Mouse (Mus musculus) small intestine, adult 2 months (tissue): ENCODE data around the gene Cspg4. TPM values are rescaled to one million over a fixed set of nuclear protein-coding genes. Genes with fewer than 3 reads are reported as not detected.

Source experiments
- H3K27ac ChIP-seq: fragments of 200-500 bp; 2 replicates; pipeline ENCODE4 v1.5.1; 2012; ENCODE audit warnings: low read depth, low read length, control low read depth, inconsistent platforms; ENCODE audit not compliant: insufficient read depth
- H3K27me3 ChIP-seq: fragments of 200-500 bp; 2 replicates; pipeline ENCODE4 v1.6.1; 2012; ENCODE audit warnings: mild to moderate bottlenecking, moderate library complexity, low read length, inconsistent platforms; ENCODE audit not compliant: control insufficient read depth, insufficient read depth
- H3K36me3 ChIP-seq: fragments of 200-500 bp; 2 replicates; pipeline ENCODE4 v1.6.1; 2012; ENCODE audit warnings: mild to moderate bottlenecking, low read length, control low read depth, inconsistent platforms; ENCODE audit not compliant: control insufficient read depth, insufficient read depth
- H3K4me1 ChIP-seq: fragments of 200-500 bp; 2 replicates; pipeline ENCODE4 v1.6.1; 2012; ENCODE audit warnings: low read length, inconsistent platforms, mixed read lengths; ENCODE audit not compliant: control insufficient read depth, insufficient read depth, insufficient read length
- H3K4me3 ChIP-seq: fragments of 200-500 bp; 2 replicates; pipeline ENCODE4 v1.5.1; 2012; ENCODE audit warnings: low read depth, mild to moderate bottlenecking, control low read depth, inconsistent platforms, low read length, moderate library complexity
- CTCF ChIP-seq: fragments of 200-500 bp; IDR thresholded peaks from 2 replicates; pipeline ENCODE4 v1.5.1; 2012; ENCODE audit warnings: low read depth, mild to moderate bottlenecking, control low read depth, inconsistent platforms, low read length, moderate library complexity, mixed read lengths; ENCODE audit not compliant: insufficient replicate concordance, insufficient read length; ENCODE audit errors: extremely low read depth
- POLR2A ChIP-seq: fragments of 200-500 bp; IDR thresholded peaks from 2 replicates; pipeline ENCODE4 v1.6.1; 2012; ENCODE audit warnings: low read depth, mild to moderate bottlenecking, control low read depth, inconsistent platforms, low read length, moderate library complexity
- WGBS: fragments of 180-500 bp; shearing (Covaris S2); methylation state at CpG from one replicate; pipeline ENCODE4 v1.1.7; 2018; 5-methylcytosine and 5-hydroxymethylcytosine counted together
- polyA plus RNA-seq: library from polyadenylated mRNA; depleted of rRNA; stranded (reverse); fragments of >200 nt; gene quantifications from 2 replicates; pipeline ENCODE4 v1.2.3, GENCODE M21; 2012

The Cspg4 gene
- polyA plus RNA-seq, 1 experiment = 11.4 TPM

GRCm38 (mm10) chr9:56832900-56833299 is 31.9 kb upstream of the Cspg4 start:
- 54% methylated on average over 6 of the region's 6 CpGs for WGBS
- Histone ChIP-seq H3K27ac (no peak overlapping the region), H3K27me3 (no peaks in the 10 kb centered on the region), H3K4me1 (no peaks in the 10 kb centered on the region), H3K4me3 (no peak overlapping the region), H3K36me3 (no peaks in the 10 kb centered on the region)
- no peak for TF ChIP-seq POLR2A
- no peak for TF ChIP-seq CTCF

DNA sequence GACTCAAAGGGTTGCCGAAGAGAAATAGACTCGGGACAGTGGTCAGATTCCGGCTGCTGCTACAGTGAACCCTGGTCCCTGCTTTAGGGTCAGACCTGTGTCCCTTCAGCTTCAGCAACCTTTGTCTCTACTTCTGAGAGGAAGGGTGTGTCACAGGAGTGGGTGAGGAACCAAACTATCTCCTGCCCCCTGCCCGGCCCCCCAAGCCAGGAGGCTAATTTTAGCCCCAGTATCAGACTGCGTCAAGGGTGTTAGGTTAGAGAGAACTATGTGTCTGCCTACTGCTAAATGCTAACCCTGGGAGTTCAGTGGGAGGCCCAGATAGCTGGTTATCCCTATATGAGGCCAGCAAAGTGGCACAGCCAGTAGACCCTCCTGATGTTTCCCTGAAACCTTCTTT is 29.7 kb upstream of the Cspg4 start:
- WGBS = 64% methylated on average over 5 of the region's 5 CpGs
- no peak overlapping the region for H3K4me3 ChIP-seq

DNA sequence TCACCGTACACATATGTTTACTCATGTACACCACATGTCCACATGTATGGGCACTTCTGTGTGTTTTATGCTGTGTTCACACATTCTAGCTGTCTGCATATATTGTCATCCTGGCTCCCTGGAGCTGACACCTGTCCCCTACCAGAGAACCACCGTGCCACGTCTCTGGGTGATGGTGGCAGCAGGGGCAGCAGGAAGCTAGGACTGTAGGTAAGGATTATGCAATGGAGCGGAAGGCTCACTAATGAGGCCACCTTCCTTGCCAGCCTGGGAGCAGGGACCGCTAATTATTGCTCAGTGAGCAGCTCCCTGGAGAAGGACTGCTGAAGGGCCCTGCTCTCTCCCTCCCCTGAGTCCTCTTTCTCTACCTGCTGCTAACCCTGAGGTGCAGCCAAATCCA is 24.1 kb upstream of the Cspg4 start:
- H3K4me1 ChIP-seq = no peaks in the 10 kb centered on the region
- no peaks in the 10 kb centered on the region for H3K36me3 ChIP-seq
- 66% methylated on average over 5 of the region's 5 CpGs for WGBS
- no peak overlapping the region for H3K27ac ChIP-seq
- H3K4me3 ChIP-seq = no peak overlapping the region
- TF ChIP-seq CTCF = no peak
- no peak for TF ChIP-seq POLR2A
- H3K27me3 ChIP-seq = no peaks in the 10 kb centered on the region

More for the DNA sequence above, 29.7 kb upstream of the Cspg4 start:
- Histone ChIP-seq H3K27ac (no peak overlapping the region), H3K27me3 (no peaks in the 10 kb centered on the region), H3K4me1 (no peaks in the 10 kb centered on the region), H3K36me3 (no peaks in the 10 kb centered on the region)
- TF ChIP-seq POLR2A (no peak), CTCF (no peak)

DNA sequence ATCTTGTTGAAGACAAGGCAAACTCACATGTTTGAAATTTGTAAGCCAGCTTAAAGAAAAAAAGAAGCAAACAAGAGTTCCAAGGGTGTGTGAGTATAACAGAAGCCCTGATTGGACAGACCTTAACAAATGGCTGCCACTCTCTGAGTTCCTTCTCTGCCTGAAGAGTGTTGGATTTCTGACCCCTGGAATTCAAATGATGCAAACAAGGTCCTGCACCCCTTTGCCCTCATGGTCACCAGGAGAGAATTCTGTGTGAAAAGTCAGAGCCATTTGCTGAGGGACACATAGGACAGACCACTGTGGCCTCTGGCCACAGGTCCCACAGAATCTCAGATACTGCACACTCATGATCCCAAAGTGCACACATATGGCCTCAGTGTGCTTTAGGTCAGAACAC is 23.0 kb upstream of the Cspg4 start:
- no peaks in the 10 kb centered on the region for H3K36me3 ChIP-seq
- no peak overlapping the region for H3K27ac ChIP-seq
- H3K4me1 ChIP-seq = no peaks in the 10 kb centered on the region
- no peaks in the 10 kb centered on the region for H3K27me3 ChIP-seq
- TF ChIP-seq CTCF (no peak), POLR2A (no peak)
- H3K4me3 ChIP-seq = no peak overlapping the region

DNA sequence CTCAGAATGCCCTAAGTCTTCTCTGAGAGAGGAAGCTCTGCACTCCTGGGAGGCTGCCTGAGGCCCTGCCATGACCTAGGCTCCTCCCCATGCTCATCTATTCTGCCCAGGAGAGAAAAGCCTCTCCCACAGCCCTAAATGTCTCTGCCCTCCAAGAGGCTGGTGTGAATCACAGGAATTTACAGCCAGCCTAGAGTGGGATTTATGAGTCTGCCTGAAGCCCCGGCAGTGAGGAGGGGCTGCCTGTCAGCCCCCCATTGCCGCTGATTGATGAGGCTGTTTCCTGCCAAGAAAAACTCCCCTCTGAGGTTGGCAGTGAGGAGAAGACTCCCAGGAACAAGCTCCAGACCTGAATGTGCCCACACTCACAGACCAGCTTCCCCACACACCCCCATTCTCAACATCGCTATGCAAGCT is 22.5 kb upstream of the Cspg4 start:
- TF ChIP-seq POLR2A = no peak
- TF ChIP-seq CTCF = no peak
- 48% methylated on average over 3 of the region's 3 CpGs for WGBS
- no peak overlapping the region for H3K27ac ChIP-seq
- no peaks in the 10 kb centered on the region for H3K36me3 ChIP-seq
- no peak overlapping the region for H3K4me3 ChIP-seq
- H3K4me1 ChIP-seq = no peaks in the 10 kb centered on the region
- no peaks in the 10 kb centered on the region for H3K27me3 ChIP-seq

DNA sequence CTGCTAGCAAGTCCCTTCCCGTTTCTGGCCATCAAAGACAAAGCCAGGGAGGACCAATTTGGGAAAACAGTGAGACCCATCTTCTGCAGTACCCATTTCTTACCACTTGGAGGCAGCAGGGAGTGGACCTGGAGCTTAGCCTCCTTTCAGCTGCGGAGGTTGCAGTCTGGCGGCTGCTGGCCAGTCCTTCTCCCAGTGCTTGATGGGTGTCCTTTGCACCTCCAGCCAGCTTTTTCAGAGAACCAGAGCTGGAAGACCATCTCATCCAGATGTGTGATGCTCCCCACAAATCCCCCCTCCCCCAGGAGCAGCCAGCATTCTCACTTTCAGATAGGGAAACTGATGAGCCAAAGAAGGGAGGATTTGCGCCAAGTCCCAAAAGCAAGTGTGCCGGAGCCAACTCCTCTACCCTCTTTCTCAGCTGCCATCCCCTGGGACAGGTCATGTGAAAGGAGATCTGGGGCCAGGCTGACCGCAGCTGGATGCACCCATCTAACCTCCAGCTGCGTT is 21.1 kb upstream of the Cspg4 start:
- WGBS = 35% methylated on average over 7 of the region's 7 CpGs
- Histone ChIP-seq H3K4me3 (no peak overlapping the region), H3K4me1 (no peaks in the 10 kb centered on the region), H3K36me3 (no peaks in the 10 kb centered on the region), H3K27me3 (no peaks in the 10 kb centered on the region), H3K27ac (no peak overlapping the region)
- TF ChIP-seq CTCF (peak; percentile 79; the same call in 1 of the 2 replicates), POLR2A (no peak)

DNA sequence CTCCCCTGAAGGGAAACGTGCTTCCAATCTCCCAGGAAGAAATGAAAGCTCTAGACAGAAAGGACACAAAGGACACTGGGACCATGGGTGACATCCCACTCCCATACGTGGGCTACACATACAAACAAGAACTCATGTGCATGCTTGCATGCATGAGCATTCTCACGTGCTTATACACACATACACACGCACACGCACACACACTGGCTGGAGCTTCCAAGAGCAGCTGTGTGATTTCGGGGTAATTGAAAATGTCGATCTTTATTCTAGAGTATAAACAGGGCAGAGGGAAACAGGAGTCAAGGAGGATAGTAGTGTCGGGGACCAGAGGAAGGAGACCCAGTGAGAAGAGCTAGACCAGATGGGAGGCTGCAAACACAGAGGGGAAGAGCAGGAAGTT is 20.2 kb upstream of the Cspg4 start:
- H3K27me3 ChIP-seq = no peaks in the 10 kb centered on the region
- no peaks in the 10 kb centered on the region for H3K4me1 ChIP-seq
- H3K4me3 ChIP-seq = no peak overlapping the region
- H3K27ac ChIP-seq = no peak overlapping the region
- WGBS = 63% methylated on average over 8 of the region's 8 CpGs
- H3K36me3 ChIP-seq = no peaks in the 10 kb centered on the region
- no peak for TF ChIP-seq CTCF
- TF ChIP-seq POLR2A = no peak

DNA sequence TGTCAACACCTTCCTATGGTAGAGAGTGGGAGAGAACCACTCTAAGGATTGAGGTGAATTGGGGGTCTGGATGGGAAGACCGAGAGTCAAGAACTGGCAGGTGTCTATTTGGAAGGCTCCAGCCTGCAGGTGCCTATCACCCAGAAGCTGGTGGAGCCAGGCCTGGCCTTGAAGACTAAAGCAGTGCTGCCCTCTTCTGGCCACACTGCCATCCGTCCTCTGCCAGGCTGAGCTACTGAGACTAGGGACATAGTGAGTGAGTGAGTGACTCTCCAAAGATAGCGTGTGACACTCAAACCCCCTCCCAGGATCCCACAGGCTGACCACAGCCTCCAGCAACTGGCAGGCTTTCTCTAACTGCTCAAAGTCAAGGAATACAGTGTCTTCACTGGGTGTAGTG is 17.3 kb upstream of the Cspg4 start:
- Histone ChIP-seq H3K4me3 (no peak overlapping the region), H3K36me3 (no peaks in the 10 kb centered on the region), H3K27ac (no peak overlapping the region), H3K4me1 (no peaks in the 10 kb centered on the region), H3K27me3 (no peaks in the 10 kb centered on the region)
- no peak for TF ChIP-seq POLR2A
- peak; percentile 62; the same call in 1 of the 2 replicates for TF ChIP-seq CTCF
- 15% methylated on average over 3 of the region's 3 CpGs for WGBS
